Mouse (Mus musculus) lung, embryonic 14.5 days (tissue): ENCODE results near the gene Pcdh8. TPM values are rescaled to one million over a fixed set of nuclear protein-coding genes. Genes with fewer than 3 reads are reported as not detected.

Experiments
- ATAC-seq: fragments of 200-750 bp; cut with Nextera tagmentation; 2 replicates; pipeline ENCODE4 v1.8.0; 2017; ENCODE audit warnings: mild to moderate bottlenecking, moderate TSS enrichment, moderate library complexity; ENCODE audit not compliant: insufficient read depth
- DNase-seq: peaks from one replicate; pipeline ENCODE4 v3.0.0-alpha.2; 2015
- H3K27ac ChIP-seq: fragments of 300-500 bp; sonication (generic); 2 replicates; pipeline ENCODE4 v1.5.1; 2014; ENCODE audit warnings: low read depth, mild to moderate bottlenecking, moderate library complexity
- H3K27me3 ChIP-seq: fragments of 300-500 bp; sonication (generic); 2 replicates; pipeline ENCODE4 v1.6.1; 2014; ENCODE audit warnings: low read length, control low read depth; ENCODE audit not compliant: insufficient read depth
- H3K36me3 ChIP-seq: fragments of 300-500 bp; sonication (generic); 2 replicates; pipeline ENCODE4 v1.6.1; 2014; ENCODE audit warnings: control low read depth; ENCODE audit not compliant: insufficient read depth
- H3K4me1 ChIP-seq: fragments of 300-500 bp; sonication (generic); 2 replicates; pipeline ENCODE4 v1.6.1; 2014; ENCODE audit warnings: antibody characterized with exemption, control low read depth; ENCODE audit not compliant: insufficient read depth
- H3K4me2 ChIP-seq: fragments of 300-500 bp; sonication (generic); 2 replicates; pipeline ENCODE4 v1.6.1; 2014; ENCODE audit warnings: mild to moderate bottlenecking
- H3K4me3 ChIP-seq: fragments of 300-500 bp; sonication (generic); 2 replicates; pipeline ENCODE4 v1.5.1; 2014; ENCODE audit warnings: low read depth, low read length
- H3K9ac ChIP-seq: fragments of 300-500 bp; sonication (generic); 2 replicates; pipeline ENCODE4 v1.6.1; 2014
- H3K9me3 ChIP-seq: fragments of 300-500 bp; sonication (generic); 2 replicates; pipeline ENCODE4 v1.6.1; 2016; ENCODE audit warnings: low read depth, low read length, control low read depth
- CTCF ChIP-seq: IDR thresholded peaks from 2 replicates; pipeline ENCODE4 v1.5.1; 2016; ENCODE audit warnings: antibody characterized with exemption, low read depth
- WGBS: fragments of 180-500 bp; shearing (Covaris S2); extraction: QIAGEN DNeasy Blood & Tissue Kit; methylation state at CpG from one replicate; pipeline ENCODE4 v1.1.7; 2014; 5-methylcytosine and 5-hydroxymethylcytosine counted together
- polyA plus RNA-seq: library from polyadenylated mRNA; unstranded; fragments of >200 nt; fragmentation: Nextera tagmentation; extraction: Ambion mirVana; gene quantifications from 2 replicates; pipeline ENCODE4 v1.2.1, GENCODE M21; 2014

The Pcdh8 gene
- polyA plus RNA-seq, 1 experiment from 2014 or later = 0.14 TPM

- TF ChIP-seq CTCF = no peak
- no peaks in the 10 kb centered on the region for H3K4me1 ChIP-seq
- H3K4me2 ChIP-seq = no peak overlapping the region
- no peak for DNase-seq
- H3K9ac ChIP-seq = no peak overlapping the region
- H3K27me3 ChIP-seq = no peaks in the 10 kb centered on the region
- 79% methylated on average over 7 of the region's 7 CpGs for WGBS
- no peaks in the 10 kb centered on the region for H3K9me3 ChIP-seq
- H3K27ac ChIP-seq = no peak overlapping the region
- H3K4me3 ChIP-seq = no peak overlapping the region
- no peak for ATAC-seq
- H3K36me3 ChIP-seq = no peaks in the 10 kb centered on the region
These were observed 17.4 kb downstream of the Pcdh8 start for GRCm38 (mm10) chr14:79753733-79754132.

- H3K36me3 ChIP-seq = no peaks in the 10 kb centered on the region
- ATAC-seq (no peak), DNase-seq (no peak)
- no peak for TF ChIP-seq CTCF
- H3K4me3 ChIP-seq = no peak overlapping the region
- WGBS = 78% methylated on average over 3 of the region's 3 CpGs
- H3K9ac ChIP-seq = no peak overlapping the region
- no peaks in the 10 kb centered on the region for H3K4me1 ChIP-seq
- no peak overlapping the region for H3K4me2 ChIP-seq
- no peaks in the 10 kb centered on the region for H3K9me3 ChIP-seq
- no peaks in the 10 kb centered on the region for H3K27me3 ChIP-seq
- no peak overlapping the region for H3K27ac ChIP-seq
These were observed 30.6 kb downstream of the Pcdh8 start for GRCm38 (mm10) chr14:79740515-79740914.

- no peak overlapping the region for H3K27ac ChIP-seq
- ATAC-seq (no peak), DNase-seq (no peak)
- WGBS = 65% methylated on average over 9 of the region's 9 CpGs
- no peak for TF ChIP-seq CTCF
- H3K4me2 ChIP-seq = no peak overlapping the region
- H3K4me3 ChIP-seq = no peak overlapping the region
- H3K9me3 ChIP-seq = no peaks in the 10 kb centered on the region
- no peaks in the 10 kb centered on the region for H3K27me3 ChIP-seq
- H3K36me3 ChIP-seq = no peaks in the 10 kb centered on the region
- H3K9ac ChIP-seq = no peak overlapping the region
- H3K4me1 ChIP-seq = no peaks in the 10 kb centered on the region
These were observed 32.7 kb downstream of the Pcdh8 start for GRCm38 (mm10) chr14:79738441-79738840.

DNA sequence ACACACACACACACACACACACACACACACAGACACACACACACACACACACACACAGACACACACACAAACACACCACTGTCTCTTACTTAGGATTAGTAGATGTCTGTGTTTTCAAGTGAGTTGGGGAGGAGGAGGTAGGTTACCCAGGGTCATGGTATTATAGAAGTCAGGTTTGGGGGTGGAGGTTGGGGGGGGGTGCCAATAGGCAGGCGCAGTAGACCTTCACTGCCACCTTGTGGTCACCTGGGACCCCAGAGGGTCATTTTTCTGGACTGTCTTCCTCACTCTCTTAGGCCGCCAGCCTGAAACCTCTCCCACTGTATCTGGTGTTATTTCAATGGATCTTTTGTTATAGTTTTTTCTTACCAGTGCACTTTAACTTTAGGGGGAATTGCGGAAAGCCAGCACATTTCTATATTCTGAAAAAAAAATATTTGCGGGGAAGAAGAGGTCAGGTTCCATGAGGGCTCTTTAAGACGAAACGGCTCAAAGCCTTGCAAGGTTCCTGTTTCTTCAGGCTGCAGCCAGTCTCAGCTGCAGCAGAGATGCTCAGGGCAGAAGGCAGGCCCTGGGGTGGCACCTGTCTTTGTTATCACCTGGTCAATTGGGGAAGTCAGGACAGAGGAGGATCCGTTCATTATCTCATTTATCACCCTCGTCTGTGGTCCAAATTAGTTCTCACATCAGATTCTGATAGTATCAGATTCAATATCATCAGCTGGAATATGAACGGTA lies 33.3 kb downstream of the Pcdh8 start:
- no peak overlapping the region for H3K4me3 ChIP-seq
- H3K27me3 ChIP-seq = no peaks in the 10 kb centered on the region
- no peaks in the 10 kb centered on the region for H3K4me1 ChIP-seq
- DNase-seq = peak; percentile 54
- no peaks in the 10 kb centered on the region for H3K36me3 ChIP-seq
- ATAC-seq = no peak
- H3K9ac ChIP-seq = no peak overlapping the region
- WGBS = 54% methylated on average over 9 of the region's 9 CpGs
- H3K4me2 ChIP-seq = no peak overlapping the region
- H3K27ac ChIP-seq = no peak overlapping the region
- H3K9me3 ChIP-seq = no peaks in the 10 kb centered on the region
- TF ChIP-seq CTCF = peak; percentile 61

- DNase-seq (no peak), ATAC-seq (no peak)
- Histone ChIP-seq H3K27ac (no peak overlapping the region), H3K36me3 (no peaks in the 10 kb centered on the region), H3K4me2 (no peak overlapping the region), H3K4me3 (no peak overlapping the region), H3K9ac (no peak overlapping the region), H3K4me1 (no peaks in the 10 kb centered on the region), H3K27me3 (no peaks in the 10 kb centered on the region), H3K9me3 (no peaks in the 10 kb centered on the region)
- no peak for TF ChIP-seq CTCF
- 57% methylated on average over 6 of the region's 6 CpGs for WGBS
These were observed 34.3 kb downstream of the Pcdh8 start for GRCm38 (mm10) chr14:79736781-79737180.

DNA sequence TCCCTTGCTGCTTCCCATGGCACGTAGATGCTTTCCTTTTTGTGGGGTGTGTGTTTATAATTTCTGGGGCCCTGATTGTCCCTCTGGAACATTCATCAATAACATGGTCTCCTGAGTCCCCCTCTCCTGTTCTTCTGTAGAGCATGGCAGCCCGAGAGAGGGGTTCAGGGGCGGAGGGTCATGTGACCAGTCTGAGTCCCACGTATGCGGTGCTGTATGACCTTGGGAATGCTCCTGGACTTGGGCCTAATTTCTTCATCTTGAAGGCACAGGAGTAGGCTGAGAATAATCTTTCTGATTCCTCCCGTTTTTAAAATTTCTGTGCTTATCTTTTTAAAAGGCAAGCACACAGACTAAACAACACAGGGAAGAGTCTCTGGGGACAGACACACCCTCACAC lies 37.6 kb downstream of the Pcdh8 start:
- ATAC-seq = no peak
- no peak for TF ChIP-seq CTCF
- WGBS = 46% methylated on average over 6 of the region's 6 CpGs

GRCm38 (mm10) chr14:79728811-79729210 lies 42.3 kb downstream of the Pcdh8 start:
- no peak overlapping the region for H3K9ac ChIP-seq
- no peaks in the 10 kb centered on the region for H3K9me3 ChIP-seq
- no peaks in the 10 kb centered on the region for H3K36me3 ChIP-seq
- no peaks in the 10 kb centered on the region for H3K27me3 ChIP-seq
- DNase-seq (no peak), ATAC-seq (no peak)
- WGBS = 48% methylated on average over 6 of the region's 6 CpGs
- no peak overlapping the region for H3K27ac ChIP-seq
- H3K4me2 ChIP-seq = no peak overlapping the region
- peaks cover 3% of the 10 kb centered on the region; the same call in 1 of the 2 replicates for H3K4me1 ChIP-seq
- no peak overlapping the region for H3K4me3 ChIP-seq
- no peak for TF ChIP-seq CTCF

More for the DNA sequence above, 37.6 kb downstream of the Pcdh8 start:
- Histone ChIP-seq H3K27ac (no peak overlapping the region), H3K4me3 (no peak overlapping the region), H3K4me2 (no peak overlapping the region), H3K36me3 (no peaks in the 10 kb centered on the region), H3K4me1 (no peaks in the 10 kb centered on the region), H3K9me3 (no peaks in the 10 kb centered on the region), H3K9ac (no peak overlapping the region), H3K27me3 (no peaks in the 10 kb centered on the region)
- DNase-seq = no peak
